Mouse (Mus musculus): ENCODE data around the gene Gm42688. TPM values are rescaled to one million over a fixed set of nuclear protein-coding genes. Genes with fewer than 3 reads are reported as not detected.
"Not testable (repeated sequence)": the region's sequence is repeated elsewhere in the genome, so short reads cannot be mapped to it uniquely, and the experiment has no call there.

Gene Gm42688
- polyA plus RNA-seq, 1 experiment from 2014 or later = 5.2 TPM

DNA sequence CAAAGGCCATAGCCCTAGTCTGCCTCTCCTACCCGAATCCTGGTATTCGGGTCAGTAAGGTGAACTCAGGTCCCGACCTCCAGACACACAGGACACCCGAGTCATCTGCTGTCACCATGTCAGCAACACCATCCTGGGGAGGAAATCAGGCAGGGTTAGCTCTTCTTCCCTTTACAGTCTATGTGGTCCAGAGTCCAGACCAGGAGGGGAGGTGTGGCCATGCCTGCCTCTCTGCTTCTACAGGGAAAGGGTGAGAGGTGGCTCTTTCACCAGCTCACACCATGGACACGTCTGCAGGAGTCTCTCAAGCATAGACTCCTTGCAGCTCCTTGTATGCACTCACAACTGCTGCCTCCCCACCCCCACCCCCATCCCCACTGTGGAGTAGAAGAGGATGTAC is 52.1 kb downstream of the Gm42688 start:
- no peaks in the 10 kb centered on the region for H3K27me3 ChIP-seq
- H3K9ac ChIP-seq = no peak overlapping the region
- no peak overlapping the region for H3K4me2 ChIP-seq
- peaks cover 34% of the 10 kb centered on the region for H3K4me1 ChIP-seq (replicated peaks)
- no peak overlapping the region for H3K4me3 ChIP-seq
- ATAC-seq (ENCODE audit: low read depth) = no peak
- no peak overlapping the region for H3K27ac ChIP-seq (replicated peaks)
- 82% methylated on average over 5 of the region's 5 CpGs for WGBS
- H3K9me3 ChIP-seq = no peaks in the 10 kb centered on the region
- peaks cover 41% of the 10 kb centered on the region for H3K36me3 ChIP-seq

DNA sequence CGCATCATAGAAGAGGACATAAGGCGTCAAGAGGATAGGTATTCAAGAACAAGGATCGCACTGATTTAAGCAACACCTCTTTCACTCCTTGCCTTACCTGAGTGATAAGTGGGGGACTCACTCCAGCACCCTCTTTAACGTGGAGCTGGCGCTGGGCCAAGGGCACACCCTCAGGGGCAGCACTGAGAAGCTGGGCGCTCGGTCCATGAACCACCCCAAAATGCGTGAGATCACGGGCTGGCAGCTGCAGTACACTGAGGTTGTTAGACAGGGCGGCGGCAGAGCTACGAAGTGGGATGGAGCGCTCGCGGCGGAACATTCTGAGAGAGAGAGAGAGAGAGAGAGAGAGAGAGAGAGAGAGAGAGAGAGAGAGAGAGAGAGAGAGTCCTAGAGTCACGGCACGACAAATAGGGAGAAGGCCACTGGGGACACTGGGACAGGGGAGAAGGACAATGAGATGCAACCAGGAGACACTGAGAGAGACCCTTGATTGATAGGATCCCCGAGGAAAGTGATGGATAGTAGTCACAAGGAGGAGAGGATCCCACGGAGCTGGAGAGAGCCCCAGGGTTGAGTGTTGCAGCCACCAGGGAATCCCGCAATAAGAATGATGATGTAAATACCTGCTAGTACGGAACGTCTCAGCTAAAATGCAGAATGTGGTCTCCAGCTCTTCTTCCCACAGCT is 54.3 kb downstream of the Gm42688 start:
- Histone ChIP-seq H3K4me1 (replicated peaks) (peaks cover 34% of the 10 kb centered on the region), H3K36me3 (peaks cover 21% of the 10 kb centered on the region), H3K27ac (replicated peaks) (peak overlapping the region; percentile 52; the same call in 1 of the 2 replicates), H3K4me2 (peak overlapping the region; percentile 86), H3K9me3 (no peaks in the 10 kb centered on the region), H3K4me3 (peak overlapping the region; percentile 53), H3K27me3 (peaks cover 9% of the 10 kb centered on the region), H3K9ac (peak overlapping the region; percentile 76)
- WGBS = 8% methylated on average over 23 of the region's 23 CpGs
- ATAC-seq (ENCODE audit: low read depth) = peak; percentile 58

DNA sequence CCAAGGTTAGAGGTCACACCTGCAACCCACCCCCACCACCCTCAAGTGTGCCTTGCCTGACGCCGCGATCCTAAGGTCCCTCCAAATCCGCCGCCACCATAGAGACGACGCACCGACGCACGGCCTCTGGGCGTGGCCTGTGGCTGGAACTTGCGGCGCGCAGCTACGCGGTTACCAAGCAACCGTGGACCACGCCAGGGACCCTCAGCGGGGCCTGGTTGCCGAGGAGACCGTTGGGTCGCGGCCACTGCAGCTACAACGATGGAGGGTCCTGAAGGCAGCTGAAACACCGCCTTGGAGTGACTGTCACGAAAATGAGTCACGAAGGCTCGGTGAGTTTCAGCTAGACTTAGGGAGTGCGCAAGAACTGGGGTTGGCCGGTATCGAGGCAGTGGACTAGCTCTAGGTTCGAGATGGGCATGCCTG is 54.9 kb downstream of the Gm42688 start, which contains the start of the genes Wdr54 and 1700003E16Rik:
Gene Wdr54 (minus strand): TSS at position 139 of the 426 bp plus-strand sequence.
Gene 1700003E16Rik (plus strand): TSS at position 146 of the 426 bp plus-strand sequence.
- H3K4me1 ChIP-seq (replicated peaks) = peaks cover 32% of the 10 kb centered on the region
- H3K27me3 ChIP-seq = peaks cover 15% of the 10 kb centered on the region
- peak; percentile 88 for ATAC-seq (ENCODE audit: low read depth)
- H3K27ac ChIP-seq (replicated peaks) = peak within 1 kb of the TSS; percentile 52; the same call in 1 of the 2 replicates
- peak within 1 kb of the TSS; percentile 76 for H3K9ac ChIP-seq
- H3K4me2 ChIP-seq = peak within 1 kb of the TSS; percentile 86
- H3K9me3 ChIP-seq = no peaks in the 10 kb centered on the region
- peak within 1 kb of the TSS; percentile 53 for H3K4me3 ChIP-seq
- H3K36me3 ChIP-seq = peaks cover 20% of the 10 kb centered on the region
- under 1% methylated on average over 32 of the region's 32 CpGs for WGBS

DNA sequence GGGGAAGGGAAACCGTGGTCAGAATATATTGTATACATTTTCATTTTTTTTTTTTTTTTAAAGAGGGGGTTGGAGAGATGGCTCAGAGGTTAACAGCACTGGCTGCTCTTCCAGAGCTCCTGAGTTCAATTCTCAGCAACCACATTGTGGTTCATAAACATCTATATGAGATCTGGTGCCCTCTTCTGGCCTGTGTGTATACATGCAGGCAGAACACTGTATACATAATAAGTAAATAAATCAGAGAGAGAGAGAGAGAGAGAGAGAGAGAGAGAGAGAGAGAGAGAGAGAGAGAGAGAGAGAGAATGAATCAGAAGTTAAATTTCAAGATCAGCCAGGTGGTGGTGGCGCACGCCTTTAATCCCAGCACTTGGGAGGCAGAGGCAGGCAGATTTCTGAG is 58.0 kb downstream of the Gm42688 start:
- not testable (repeated sequence) for H3K36me3 ChIP-seq; H3K9ac ChIP-seq; H3K4me2 ChIP-seq; H3K27ac ChIP-seq (replicated peaks); H3K4me3 ChIP-seq; ATAC-seq (ENCODE audit: low read depth); H3K9me3 ChIP-seq
- peaks cover 37% of the 10 kb centered on the region for H3K4me1 ChIP-seq (replicated peaks)
- peaks cover 38% of the 10 kb centered on the region for H3K27me3 ChIP-seq
- WGBS = 31% methylated on average over 3 of the region's 3 CpGs

MicroRNAs within 50 kb of the gene (microRNA counts, 519-probe panel; counts per million panel counts)
- not detected for microRNA mmu-miR-3470a+mmu-miR-3470b

Small RNA genes lying within 50 kb of the gene (microRNA-seq; reads per million reads assigned to microRNA genes)
- not detected for gene Mir3470a

Other genes starting within 250 kb of the Gm42688 start
- 20.5 and 22.3 TPM in 2 replicates for gene Sema4f, start 161.8 kb upstream of the Gm42688 start, polyA plus RNA-seq (2015; fragmentation: Nextera tagmentation; extraction: Ambion mirVana)
- not detected in 2 replicates for gene M1ap, start 154.7 kb upstream of the Gm42688 start, polyA plus RNA-seq (2015; fragmentation: Nextera tagmentation; extraction: Ambion mirVana)
- 3.6 and 6.1 TPM in 2 replicates for gene Dok1, start 68.1 kb upstream of the Gm42688 start, polyA plus RNA-seq (2015; fragmentation: Nextera tagmentation; extraction: Ambion mirVana)
- gene Loxl3, start 67.4 kb upstream of the Gm42688 start, polyA plus RNA-seq (2015; fragmentation: Nextera tagmentation; extraction: Ambion mirVana) = 7.9 and 10.4 TPM in 2 replicates
- gene Aup1, start 47.1 kb upstream of the Gm42688 start, polyA plus RNA-seq (2015; fragmentation: Nextera tagmentation; extraction: Ambion mirVana) = 169 and 179 TPM in 2 replicates
- gene Htra2, start 46.3 kb upstream of the Gm42688 start, polyA plus RNA-seq (2015; fragmentation: Nextera tagmentation; extraction: Ambion mirVana) = 70.1 and 72.8 TPM in 2 replicates
- 0.77 and 1.0 TPM in 2 replicates for gene Dqx1, start 43.8 kb upstream of the Gm42688 start, polyA plus RNA-seq (2015; fragmentation: Nextera tagmentation; extraction: Ambion mirVana)
- 13.3 and 16.1 TPM in 2 replicates for gene Tlx2, start 31.3 kb upstream of the Gm42688 start, polyA plus RNA-seq (2015; fragmentation: Nextera tagmentation; extraction: Ambion mirVana)
- 55.2 and 55.4 TPM in 2 replicates for gene Pcgf1, start 23.7 kb upstream of the Gm42688 start, polyA plus RNA-seq (2015; fragmentation: Nextera tagmentation; extraction: Ambion mirVana)
- gene Lbx2, start 15.2 kb upstream of the Gm42688 start, polyA plus RNA-seq (2015; fragmentation: Nextera tagmentation; extraction: Ambion mirVana) = not detected in 2 replicates
- gene Ccdc142, start within 50 bp of the Gm42688 start, polyA plus RNA-seq (2015; fragmentation: Nextera tagmentation; extraction: Ambion mirVana) = 3.2 and 4.9 TPM in 2 replicates
- gene Mrpl53, start 7.4 kb downstream of the Gm42688 start, polyA plus RNA-seq (2015; fragmentation: Nextera tagmentation; extraction: Ambion mirVana) = 133 TPM in 2 replicates
- gene Mogs, start 13.9 kb downstream of the Gm42688 start, polyA plus RNA-seq (2015; fragmentation: Nextera tagmentation; extraction: Ambion mirVana) = 26.8 and 29.1 TPM in 2 replicates
- gene Wbp1, start 19.9 kb downstream of the Gm42688 start, polyA plus RNA-seq (2015; fragmentation: Nextera tagmentation; extraction: Ambion mirVana) = 202 and 228 TPM in 2 replicates
- 11.4 and 13.0 TPM in 2 replicates for gene Ino80b, start 23.8 kb downstream of the Gm42688 start, polyA plus RNA-seq (2015; fragmentation: Nextera tagmentation; extraction: Ambion mirVana)
- 18.9 and 20.7 TPM in 2 replicates for gene Rtkn, start 33.8 kb downstream of the Gm42688 start, polyA plus RNA-seq (2015; fragmentation: Nextera tagmentation; extraction: Ambion mirVana)
- 14.9 and 16.0 TPM in 2 replicates for gene Wdr54, start 54.8 kb downstream of the Gm42688 start, polyA plus RNA-seq (2015; fragmentation: Nextera tagmentation; extraction: Ambion mirVana)
- 2.1 and 3.3 TPM in 2 replicates for gene 1700003E16Rik, start 54.8 kb downstream of the Gm42688 start, polyA plus RNA-seq (2015; fragmentation: Nextera tagmentation; extraction: Ambion mirVana)
- 165 and 176 TPM in 2 replicates for gene Dctn1, start 64.3 kb downstream of the Gm42688 start, polyA plus RNA-seq (2015; fragmentation: Nextera tagmentation; extraction: Ambion mirVana)
- gene Slc4a5, start 118.2 kb downstream of the Gm42688 start, polyA plus RNA-seq (2015; fragmentation: Nextera tagmentation; extraction: Ambion mirVana) = 0.17 and 0.56 TPM in 2 replicates
- 27.6 and 27.8 TPM in 2 replicates for gene Mthfd2, start 224.3 kb downstream of the Gm42688 start, polyA plus RNA-seq (2015; fragmentation: Nextera tagmentation; extraction: Ambion mirVana)
- 29.2 and 32.8 TPM in 2 replicates for gene Mob1a, start 224.4 kb downstream of the Gm42688 start, polyA plus RNA-seq (2015; fragmentation: Nextera tagmentation; extraction: Ambion mirVana)
- 68.5 and 70.4 TPM in 2 replicates for gene Bola3, start 247.5 kb downstream of the Gm42688 start, polyA plus RNA-seq (2015; fragmentation: Nextera tagmentation; extraction: Ambion mirVana)